Mouse (Mus musculus) common myeloid progenitor, adult 5-6 weeks (primary cell): ENCODE results near the gene Znrd1. TPM values are rescaled to one million over a fixed set of nuclear protein-coding genes. Genes with fewer than 3 reads are reported as not detected.
A peak's percentile ranks its signal among the peaks of the same experiment; 100 is the strongest.
"Not testable (repeated sequence)": the region's sequence is repeated elsewhere in the genome, so short reads cannot be mapped to it uniquely, and the experiment has no call there.

Source experiments
- ATAC-seq: replicated peaks from 2 replicates; pipeline ENCODE4 v1.8.0; 2016; ENCODE audit warnings: low read depth, mild to moderate bottlenecking, moderate TSS enrichment, inconsistent platforms; ENCODE audit not compliant: poor library complexity, severe bottlenecking
- total RNA-seq: library from RNA; stranded (forward); fragments of 200-1000, 187-1606 nt; gene quantifications from 2 replicates; pipeline ENCODE4 v1.2.3, GENCODE M21; 2017

The Znrd1 gene
- total RNA-seq: 35.6 and 37.3 TPM in 2 replicates

DNA sequence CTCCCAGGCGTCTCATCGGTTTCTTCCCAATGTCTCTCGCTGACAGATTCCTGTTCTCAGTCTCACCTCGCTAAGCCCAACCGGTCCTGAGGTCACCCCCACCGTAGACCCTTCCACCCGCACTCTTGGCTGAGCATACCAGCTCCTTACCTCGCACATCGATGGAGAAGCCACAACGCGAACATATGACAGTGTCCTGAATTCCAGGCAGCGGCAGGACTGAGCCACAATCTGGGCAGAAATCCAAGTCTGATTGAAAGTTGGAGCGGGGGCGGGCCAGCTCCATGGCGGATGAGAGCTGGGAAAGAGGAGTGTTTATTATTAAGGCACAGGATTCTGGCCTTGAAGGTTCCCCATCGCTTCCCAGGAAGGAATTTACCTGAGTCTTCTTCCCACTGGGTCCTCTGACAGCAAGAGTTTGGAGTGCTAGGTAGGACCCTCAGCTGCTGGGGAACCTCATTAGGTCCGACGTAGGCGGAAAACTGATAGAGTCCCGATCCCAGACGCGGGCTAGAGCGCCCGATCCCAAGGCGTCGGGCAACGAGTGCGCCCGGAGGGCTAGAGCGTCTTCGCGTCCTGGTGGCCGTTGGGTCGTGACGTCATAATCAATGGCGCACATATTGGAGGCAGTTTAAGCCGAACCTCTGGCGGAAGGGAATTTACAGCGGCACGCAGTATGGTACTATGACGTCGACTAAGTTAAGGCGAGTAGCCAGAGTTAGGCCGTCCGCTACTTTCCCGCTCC lies at the start of gene Znrd1, which contains the start of gene Znrd1as:
TSS of gene Znrd1 (minus strand) at position 561 of the 745 bp plus-strand sequence.
TSS of gene Znrd1as (plus strand) at position 594 of the 745 bp plus-strand sequence.
- peak; percentile 97 for ATAC-seq

DNA sequence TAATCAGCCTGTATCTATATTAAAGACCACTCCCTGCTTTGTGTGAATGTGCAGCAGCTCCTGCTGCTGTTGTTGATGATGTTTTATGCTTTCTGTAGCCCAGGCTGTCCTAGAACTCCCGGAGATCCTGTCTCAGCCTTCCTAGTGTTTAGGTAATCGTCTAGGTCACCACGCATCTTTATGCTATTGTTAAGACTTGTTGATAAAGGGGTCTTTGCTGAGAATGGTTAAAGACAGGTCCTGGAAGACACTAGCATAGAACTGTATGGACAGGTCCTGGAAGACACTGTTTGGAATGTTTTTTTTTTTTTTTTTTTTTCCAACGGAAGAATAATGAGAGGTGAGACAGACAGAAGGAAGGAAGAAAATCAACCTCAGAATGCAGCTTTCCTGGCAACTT lies 45.0 kb upstream of the Znrd1 start:
- ATAC-seq: no peak

- peak; percentile 62 for ATAC-seq
These were observed 44.3 kb upstream of the Znrd1 start for GRCm38 (mm10) chr17:37002364-37003330.

DNA sequence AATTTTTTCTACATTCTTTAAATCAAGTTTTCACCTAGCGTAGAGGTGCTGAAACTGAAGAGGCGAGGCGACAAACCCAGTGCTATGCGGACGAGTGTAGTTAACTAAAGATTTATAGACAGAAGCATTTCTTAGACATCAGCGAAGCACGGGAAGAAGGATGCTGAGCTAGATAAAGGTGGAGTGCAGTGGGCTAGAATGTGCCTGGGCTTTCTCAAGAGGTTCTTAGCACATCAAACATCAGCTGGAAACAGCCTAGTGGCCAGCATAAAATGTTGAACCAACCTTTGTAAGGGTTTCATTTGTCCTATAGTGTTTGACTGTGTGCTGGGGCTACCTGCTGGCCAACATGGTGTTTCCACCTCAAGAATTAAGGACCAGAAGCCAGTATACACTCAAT lies 42.5 kb upstream of the Znrd1 start, which contains the start of gene Zfp57:
TSS of gene Zfp57 (plus strand) at position 301 of the 400 bp plus-strand sequence.
- ATAC-seq: no peak

- no peak for ATAC-seq
These were observed 40.1 kb upstream of the Znrd1 start for GRCm38 (mm10) chr17:36998477-36998876.

GRCm38 (mm10) chr17:36997033-36997735 lies 38.8 kb upstream of the Znrd1 start:
- ATAC-seq: 0 out of 2 replicates have a peak, but pooled peaks have one; percentile 48

GRCm38 (mm10) chr17:36995448-36995847 lies 37.1 kb upstream of the Znrd1 start:
- no peak for ATAC-seq

DNA sequence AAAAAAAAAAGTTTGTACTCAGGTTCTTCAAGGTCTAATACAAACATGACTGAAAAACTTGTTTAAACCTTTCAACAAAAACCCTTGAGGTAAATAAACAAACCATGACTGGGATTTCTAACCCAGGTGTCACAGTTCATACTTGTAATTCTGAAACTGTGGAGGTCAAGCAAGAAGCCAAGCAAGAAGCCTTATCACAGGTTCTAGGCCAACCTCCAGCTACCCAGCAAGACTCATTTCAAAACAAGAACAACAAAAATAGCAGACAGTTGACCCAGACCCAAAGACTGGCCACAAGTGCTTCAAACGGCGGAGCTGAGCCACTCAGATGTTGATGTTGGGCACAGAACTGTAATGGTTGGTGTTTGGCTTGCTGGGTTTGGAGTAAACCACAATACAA lies 36.2 kb upstream of the Znrd1 start:
- ATAC-seq: no peak

DNA sequence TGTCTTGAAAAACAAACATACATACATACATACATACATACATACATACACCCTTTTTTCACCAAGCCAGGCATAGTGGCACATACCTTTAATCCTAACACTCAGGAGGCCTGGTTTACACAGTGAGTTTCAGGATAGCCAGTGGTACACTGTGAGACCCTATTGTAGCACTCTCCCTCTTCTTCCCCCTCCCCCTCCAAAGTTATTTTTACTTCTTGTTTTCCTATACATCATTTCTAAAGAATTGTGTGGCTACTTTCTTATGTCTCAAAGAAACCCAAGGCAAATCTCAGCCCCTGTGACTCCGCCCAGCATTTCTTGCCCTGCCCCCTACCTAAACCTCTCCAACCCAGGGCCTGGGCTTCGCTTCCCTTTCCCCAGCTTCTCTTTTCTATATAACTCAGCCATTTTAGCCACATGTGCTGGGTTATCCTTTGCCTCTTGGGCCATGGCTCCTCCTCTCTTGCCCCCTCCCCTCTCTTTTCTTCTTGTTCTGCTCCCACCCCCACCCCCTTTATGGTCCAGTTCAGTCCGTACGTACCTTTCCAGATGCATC lies 35.5 kb upstream of the Znrd1 start:
- ATAC-seq: peak; percentile 30

DNA sequence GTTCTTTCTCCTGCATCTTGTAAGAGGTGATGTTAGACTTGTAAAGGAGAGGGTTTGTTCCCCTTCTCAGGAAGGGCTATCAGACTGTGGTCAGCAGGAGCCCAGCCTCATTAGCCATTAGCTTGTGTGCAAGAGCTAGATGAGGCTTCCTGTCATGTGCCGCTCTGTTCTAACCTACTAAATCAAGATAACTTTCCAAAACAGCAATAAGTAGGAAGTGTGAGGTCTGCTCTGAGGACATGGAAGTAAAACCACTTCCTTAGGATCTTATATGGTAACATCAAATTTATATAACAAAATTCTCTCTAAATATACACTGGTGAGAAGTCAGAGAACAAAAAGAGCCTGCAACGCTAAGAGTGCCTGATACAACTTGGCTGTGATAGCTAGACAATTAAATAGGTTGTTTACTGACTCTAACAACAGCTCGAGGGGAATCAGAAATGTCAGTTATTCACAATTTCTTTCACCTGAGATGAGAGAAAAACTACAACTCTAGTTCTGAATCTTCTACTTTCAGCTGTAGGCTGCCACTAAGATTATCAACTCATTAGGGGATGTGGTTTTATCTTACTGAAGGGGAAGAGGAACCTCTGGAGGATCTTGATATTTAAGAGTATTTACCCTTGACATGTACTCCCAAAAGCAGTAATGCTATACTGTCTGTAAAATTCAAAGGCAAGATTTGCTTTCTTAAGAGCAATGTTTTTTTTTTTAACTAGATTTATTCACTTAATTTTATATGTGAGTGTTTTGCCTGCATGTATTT lies 34.2 kb upstream of the Znrd1 start:
- peak; percentile 79 for ATAC-seq

DNA sequence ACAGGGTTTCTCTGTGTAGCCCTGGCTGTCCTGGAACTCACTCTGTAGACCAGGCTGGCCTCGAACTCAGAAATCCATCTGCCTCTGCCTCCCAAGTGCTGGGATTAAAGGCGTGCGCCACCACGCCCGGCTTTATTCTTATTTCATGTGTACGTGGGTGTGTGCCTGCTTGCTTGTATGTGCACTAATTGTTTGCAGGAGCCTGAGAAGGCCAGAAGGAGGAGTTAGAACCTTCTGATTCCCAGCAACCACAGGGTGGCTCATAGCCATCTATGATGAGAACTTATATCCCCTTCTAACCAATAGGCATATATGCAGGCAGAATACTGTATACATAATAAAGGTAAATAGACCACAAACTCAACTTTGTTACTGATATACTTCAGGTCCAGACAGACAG lies 32.3 kb upstream of the Znrd1 start:
- ATAC-seq: not testable (repeated sequence)

- no peak for ATAC-seq
These were observed 31.1 kb upstream of the Znrd1 start, which contains the start of gene H2-M5 for GRCm38 (mm10) chr17:36989437-36989836. Gene H2-M5, minus strand, starts transcription at chr17:36989537.

DNA sequence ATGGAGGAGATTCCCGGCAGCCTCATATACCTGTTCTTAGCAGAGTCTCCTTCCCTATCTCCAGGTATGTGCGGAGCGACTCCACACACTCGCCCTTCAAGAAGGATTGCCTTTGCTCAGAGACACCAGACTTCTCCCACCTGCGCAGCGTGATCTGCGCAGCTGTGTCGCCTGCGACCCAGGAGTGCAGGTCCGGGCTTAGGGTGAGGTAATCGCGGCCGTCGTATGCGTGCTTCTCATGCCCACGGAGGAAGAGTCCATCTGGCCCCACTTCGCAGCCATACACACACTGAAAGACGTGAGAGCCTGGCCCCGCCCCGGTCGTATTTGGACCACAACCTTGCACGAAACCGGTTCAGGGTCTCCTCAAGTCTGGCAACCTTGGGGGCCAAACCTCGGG lies 30.1 kb upstream of the Znrd1 start:
- 0 out of 2 replicates have a peak, but pooled peaks have one; percentile 4 for ATAC-seq

- peak; percentile 33 for ATAC-seq
These were observed 24.1 kb upstream of the Znrd1 start for GRCm38 (mm10) chr17:36982253-36983155.

DNA sequence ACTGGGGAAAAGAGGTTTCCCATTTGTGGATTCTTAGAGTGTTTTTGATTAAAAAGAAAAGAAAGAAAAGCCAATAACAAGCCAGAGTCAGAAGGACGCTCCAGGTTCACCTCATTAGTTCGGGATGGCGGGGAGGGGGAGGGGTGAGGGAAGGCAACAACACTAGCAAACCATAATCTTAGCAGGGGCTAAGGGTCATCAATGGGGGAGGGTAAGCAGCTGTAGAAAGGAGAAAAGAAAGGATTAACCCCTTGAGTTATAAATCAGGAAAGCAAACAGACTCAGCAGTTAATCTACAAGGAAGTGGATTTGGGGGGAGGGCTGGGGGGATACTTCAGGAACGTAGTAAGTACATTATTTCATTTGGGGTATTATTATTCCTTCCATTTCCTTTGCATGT lies 23.5 kb upstream of the Znrd1 start:
- no peak for ATAC-seq

- ATAC-seq: peak; percentile 60; the same call in 1 of the 2 replicates
These were observed 23.0 kb upstream of the Znrd1 start, which contains the start of gene 2410137M14Rik for GRCm38 (mm10) chr17:36981221-36981813. Gene 2410137M14Rik, minus strand, starts transcription at chr17:36981237.

- ATAC-seq: no peak
These were observed 15.0 kb upstream of the Znrd1 start for GRCm38 (mm10) chr17:36973271-36973787.
